Mouse (Mus musculus) MEL (cell line): ENCODE measurements around the gene Rom1.

Experiments used
- CTCF ChIP-seq, 3 experiments: IDR thresholded peaks in 2 of 3; conservative IDR thresholded peaks in 1 of 3; 2 replicates each; pipeline ENCODE4 v1.5.1; 2011 to 2012; ENCODE audit warnings: low read length in 3 of 3, low read depth in 2 of 3, mild to moderate bottlenecking in 2 of 3, improper control_type of control experiment in 1 of 3, inconsistent platforms in 1 of 3, mixed read lengths in 1 of 3, moderate library complexity in 1 of 3; ENCODE audit not compliant: control insufficient read depth in 1 of 3, insufficient read depth in 1 of 3, poor library complexity in 1 of 3, severe bottlenecking in 1 of 3
- ELF1 ChIP-seq: IDR thresholded peaks from 2 replicates; pipeline ENCODE4 v1.6.1; 2014; ENCODE audit warnings: low read depth, mild to moderate bottlenecking, inconsistent platforms, low read length, improper control_type of control experiment, moderate library complexity
- GABPA ChIP-seq: IDR thresholded peaks from 2 replicates; pipeline ENCODE4 v1.6.1; 2012; ENCODE audit warnings: low read depth, mild to moderate bottlenecking, inconsistent platforms, low read length, improper control_type of control experiment, moderate library complexity
- MAZ ChIP-seq: IDR thresholded peaks from 2 replicates; pipeline ENCODE4 v1.6.1; 2012; ENCODE audit warnings: low read depth, mild to moderate bottlenecking, inconsistent platforms, low read length, improper control_type of control experiment
- POLR2A ChIP-seq, 2 experiments: IDR thresholded peaks; 2 replicates each; pipeline ENCODE4 v1.6.1; 2011 to 2012; ENCODE audit warnings: low read length in 2 of 2, mild to moderate bottlenecking in 2 of 2, control low read depth in 1 of 2, improper control_type of control experiment in 1 of 2, low read depth in 1 of 2, moderate library complexity in 1 of 2; ENCODE audit not compliant: control insufficient read depth in 1 of 2, insufficient read depth in 1 of 2, poor library complexity in 1 of 2
- RCOR1 ChIP-seq: IDR thresholded peaks from 2 replicates; pipeline ENCODE4 v1.6.1; 2012; ENCODE audit warnings: low read depth, mild to moderate bottlenecking, inconsistent platforms, low read length, improper control_type of control experiment
- SIN3A ChIP-seq: IDR thresholded peaks from 2 replicates; pipeline ENCODE4 v1.6.1; 2012; ENCODE audit warnings: low read length, improper control_type of control experiment, inconsistent platforms

- TF ChIP-seq CTCF (IDR thresholded peaks at IDR 0.05 in 2 of 3, conservative IDR thresholded peaks at IDR 0.05 in 1 of 3; ENCODE audit: control insufficient read depth in 1 of 3, insufficient read depth in 1 of 3, low read depth in 2 of 3, low read length in 3 of 3, poor library complexity in 1 of 3, severe bottlenecking in 1 of 3) (no peak), POLR2A (IDR thresholded peaks at IDR 0.05; ENCODE audit: control insufficient read depth in 1 of 2, insufficient read depth in 1 of 2, low read depth in 1 of 2, low read length in 2 of 2, poor library complexity in 1 of 2) (no peak), ELF1 (no peak), RCOR1 (no peak), MAZ (no peak), SIN3A (no peak), GABPA (no peak)
Observed at GRCm38 (mm10) chr19:8919684-8920072, 9.5 kb downstream of the Rom1 start.
